Mouse (Mus musculus): Measurements from ENCODE around the gene Astn1.

DNA sequence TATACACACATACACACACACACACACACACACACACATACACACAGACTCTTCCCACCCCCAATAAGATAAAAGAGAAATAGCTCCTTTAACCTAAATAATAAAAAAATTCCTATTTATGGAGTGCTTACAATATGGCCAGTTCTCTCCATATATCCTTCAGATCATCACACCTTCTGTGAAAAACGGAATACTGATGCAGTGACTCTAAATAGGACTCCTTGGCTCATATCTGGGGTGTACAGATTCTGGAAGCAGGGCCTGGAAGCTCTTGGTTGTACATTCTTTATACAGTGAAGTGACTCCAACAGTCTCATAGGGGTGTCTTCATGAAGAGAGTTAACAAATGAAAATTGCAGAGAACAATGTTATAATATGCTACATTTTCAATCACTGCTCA, 60.7 kb downstream of the Astn1 start:
- TF ChIP-seq CTCF (IDR thresholded peaks at IDR 0.05; ENCODE audit: borderline replicate concordance, insufficient read depth, low read length), result no peak
- TF ChIP-seq POLR2A (IDR thresholded peaks at IDR 0.05; ENCODE audit: low read depth, low read length), result no peak
